Mouse (Mus musculus) cerebellum, adult 9-10 months (tissue): ENCODE results near the gene Lrrc25.
A peak's percentile ranks its signal among the peaks of the same experiment; 100 is the strongest.

Experiments
- DNase-seq: peaks from one replicate; pipeline ENCODE4 v3.0.0; 2022

Lrrc25 gene

GRCm38 (mm10) chr8:70616645-70617044 lies 690 bp downstream of the Lrrc25 start:
- DNase-seq = no peak

DNA sequence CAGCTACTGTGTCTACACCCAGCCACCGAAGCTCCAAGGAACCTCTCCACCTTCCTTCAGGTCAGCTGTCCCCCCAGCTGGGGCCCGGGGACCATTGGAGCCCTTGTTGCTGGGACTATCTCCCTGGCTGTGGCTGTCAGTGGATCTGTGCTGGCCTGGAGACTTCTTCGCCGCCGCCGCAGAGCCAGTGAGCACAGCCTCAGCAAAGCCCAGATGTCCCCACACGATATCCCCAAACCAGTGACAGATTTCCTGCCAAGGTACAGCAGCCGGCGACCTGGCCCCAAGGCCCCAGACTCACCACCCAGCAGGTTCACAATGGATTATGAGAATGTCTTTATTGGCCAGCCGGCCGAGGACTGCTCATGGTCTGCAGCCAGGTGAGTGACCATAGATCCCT lies 2.0 kb downstream of the Lrrc25 start:
- no peak for DNase-seq

GRCm38 (mm10) chr8:70618888-70619334 lies 3.0 kb downstream of the Lrrc25 start:
- no peak for DNase-seq

DNA sequence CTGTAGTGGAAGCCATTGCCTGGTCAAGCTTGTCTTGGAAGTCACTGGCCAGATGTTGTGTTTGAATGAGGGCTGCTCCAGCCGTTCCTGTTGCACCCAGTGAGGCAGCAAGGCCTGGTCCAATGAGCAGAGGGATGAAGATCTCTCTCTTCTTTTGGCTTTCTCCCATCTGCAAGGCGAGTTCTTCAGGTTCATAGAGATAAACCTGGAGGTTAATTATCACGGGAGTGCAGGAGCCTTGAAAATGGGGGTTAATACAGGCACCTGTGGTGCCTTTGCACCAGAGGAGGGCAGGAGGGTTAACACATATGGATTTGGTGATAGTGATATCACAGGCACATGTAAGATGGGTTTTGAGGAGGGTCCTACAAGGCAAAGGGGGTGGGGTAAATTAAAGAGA lies 6.3 kb downstream of the Lrrc25 start:
- DNase-seq = no peak

DNA sequence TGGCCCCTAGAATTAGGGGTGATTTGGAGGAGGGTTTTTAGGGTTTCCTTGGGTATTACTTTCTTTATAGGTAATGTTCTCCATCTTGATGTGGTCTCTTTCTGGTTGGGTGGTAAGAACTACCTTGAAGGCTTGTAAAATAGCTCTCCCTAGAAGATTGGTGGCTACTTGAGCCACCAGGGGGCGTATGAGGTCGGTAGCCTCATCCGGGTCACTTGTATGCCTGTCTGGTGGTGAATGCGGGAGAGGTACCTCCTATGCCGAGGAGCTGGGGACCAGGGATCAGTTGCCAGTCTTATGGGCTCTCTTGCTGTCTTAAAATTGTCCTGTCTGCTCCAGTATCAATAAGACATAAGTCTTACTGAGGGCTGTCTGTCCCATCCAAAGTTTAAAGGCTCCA lies 9.1 kb downstream of the Lrrc25 start:
- DNase-seq = no peak

DNA sequence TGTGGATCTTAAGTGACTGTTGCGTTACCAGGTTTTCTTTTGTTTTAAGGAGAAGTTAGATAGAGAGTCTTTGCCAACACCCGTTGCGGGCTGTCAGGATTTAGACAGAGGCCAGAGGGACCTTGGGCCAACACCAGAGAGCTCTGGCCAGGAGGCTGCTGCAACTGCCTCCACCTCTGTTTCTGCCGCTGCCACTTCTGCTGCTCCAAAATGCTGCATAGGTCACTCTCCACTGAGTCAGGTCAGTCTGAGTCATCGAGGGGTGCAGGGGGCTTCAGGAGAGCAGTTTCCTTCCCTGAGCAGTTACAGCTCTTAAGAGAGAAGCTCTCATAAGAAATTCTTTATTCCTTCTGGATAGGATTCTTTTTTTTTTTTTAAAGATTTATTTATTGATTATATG lies 11.1 kb downstream of the Lrrc25 start:
- DNase-seq = no peak

DNA sequence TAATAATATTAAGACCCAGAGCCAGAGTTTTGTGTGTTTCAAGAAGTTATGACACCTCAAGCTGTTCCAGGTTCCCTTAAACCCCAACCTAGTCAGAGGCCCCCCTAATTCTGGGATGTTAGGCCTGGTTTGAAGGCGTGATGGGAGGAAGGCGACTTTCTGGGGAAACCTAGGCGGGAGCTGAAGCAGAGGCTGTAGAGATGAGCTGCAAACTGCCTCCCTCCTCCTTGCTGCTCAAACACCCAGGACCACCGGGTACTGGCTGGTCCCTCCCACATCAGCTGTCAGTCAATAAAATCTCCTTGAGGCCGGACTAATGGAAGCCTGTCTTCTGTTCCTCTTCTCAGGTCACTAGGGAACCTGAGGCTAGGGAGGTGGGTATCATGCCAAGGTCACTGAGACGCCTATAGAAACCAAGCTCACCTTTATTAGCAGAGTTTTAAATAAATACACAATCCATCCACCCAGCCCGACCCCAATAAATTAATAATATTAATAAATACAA lies 13.1 kb downstream of the Lrrc25 start:
- DNase-seq = no peak

GRCm38 (mm10) chr8:70629574-70630531 lies 13.9 kb downstream of the Lrrc25 start:
- peak; percentile 92 for DNase-seq

- DNase-seq = peak; percentile 42
These were observed 14.8 kb downstream of the Lrrc25 start for GRCm38 (mm10) chr8:70630532-70631381.

DNA sequence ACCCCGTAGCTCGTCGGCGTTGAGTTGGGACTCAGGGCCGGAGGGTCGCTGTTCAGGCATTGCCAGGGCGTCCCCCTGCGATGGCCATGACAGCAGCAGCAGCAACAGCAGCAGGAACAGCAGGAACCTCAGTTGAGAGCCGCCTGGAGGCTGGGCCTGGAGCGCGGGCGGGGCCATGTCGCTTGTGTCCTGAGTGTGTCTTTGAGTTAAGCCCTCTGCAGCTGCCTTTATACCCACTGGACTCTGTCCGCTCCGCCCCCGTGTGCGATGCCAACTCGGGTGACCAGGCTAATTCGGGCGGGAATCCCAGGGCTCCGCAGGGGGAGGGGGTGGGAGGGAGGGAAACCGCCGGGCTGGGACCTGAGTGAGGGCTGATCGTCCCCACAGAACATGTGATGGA lies 15.5 kb downstream of the Lrrc25 start:
- DNase-seq = no peak

GRCm38 (mm10) chr8:70632346-70632892 lies 16.5 kb downstream of the Lrrc25 start, which contains the start of gene Gdf15:
TSS of gene Gdf15 (minus strand) at chr8:70632456.
- DNase-seq = no peak

GRCm38 (mm10) chr8:70634066-70634465 lies 18.1 kb downstream of the Lrrc25 start:
- DNase-seq = no peak

DNA sequence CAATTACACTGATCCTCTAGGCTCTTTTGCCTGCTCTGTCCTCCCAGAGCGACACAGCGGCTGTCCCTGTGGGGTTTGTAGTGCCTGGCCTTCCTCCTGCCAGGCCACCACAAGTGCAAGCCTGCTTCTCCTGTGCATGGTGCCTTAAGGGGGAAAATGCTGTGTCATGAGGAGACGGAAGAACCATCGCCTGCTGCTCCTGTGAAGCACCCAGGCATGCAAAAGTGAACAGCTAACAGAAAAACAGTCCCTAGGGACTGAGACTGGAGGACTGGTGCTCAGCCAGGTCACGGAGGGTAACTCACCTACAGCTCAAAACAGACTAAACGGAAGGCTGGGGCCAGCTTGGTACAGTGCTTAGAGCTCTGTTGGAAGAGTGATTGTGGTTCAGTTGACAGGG lies 19.6 kb downstream of the Lrrc25 start:
- DNase-seq = no peak

DNA sequence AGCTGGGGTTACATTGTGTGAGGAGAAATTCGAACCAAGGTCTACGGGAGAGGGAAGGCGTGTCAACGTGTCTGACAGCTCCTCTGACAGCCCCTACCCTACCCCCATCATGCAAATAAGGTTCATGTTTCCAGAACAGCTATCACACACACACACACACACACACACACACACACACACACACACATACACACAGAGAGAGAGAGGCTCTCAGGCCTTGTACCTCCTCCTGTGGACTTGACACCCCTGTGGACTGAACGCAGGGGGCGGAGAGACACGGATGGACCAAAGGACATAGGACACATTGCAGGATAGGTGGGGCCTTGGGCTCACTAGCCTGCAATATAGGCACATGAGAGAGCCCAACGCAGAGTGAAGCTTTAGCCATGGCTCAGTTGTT lies 20.9 kb downstream of the Lrrc25 start:
- DNase-seq = no peak

DNA sequence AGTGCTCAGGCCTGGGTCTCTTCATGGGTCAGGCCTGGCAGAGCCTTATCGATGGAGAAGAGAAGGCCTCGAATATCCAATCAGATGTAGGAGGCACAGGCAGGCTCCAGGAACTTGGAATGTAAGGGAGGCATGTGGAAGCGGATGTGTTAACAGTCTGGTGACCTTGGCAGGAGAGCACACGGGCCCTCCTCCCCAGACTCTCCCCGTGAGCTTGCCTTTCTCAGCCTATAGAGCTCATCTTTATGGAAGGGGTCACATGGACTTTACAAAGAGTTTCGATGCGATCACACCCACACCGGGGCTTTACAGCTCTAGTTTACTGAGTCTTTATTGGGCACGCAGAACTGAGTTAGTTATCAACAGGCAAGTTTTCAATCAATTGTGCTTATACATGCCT lies 22.8 kb downstream of the Lrrc25 start:
- DNase-seq = no peak

GRCm38 (mm10) chr8:70643019-70643418 lies 27.1 kb downstream of the Lrrc25 start:
- DNase-seq = no peak

GRCm38 (mm10) chr8:70644065-70644464 lies 28.1 kb downstream of the Lrrc25 start:
- no peak for DNase-seq

GRCm38 (mm10) chr8:70645501-70646224 lies 29.7 kb downstream of the Lrrc25 start:
- no peak for DNase-seq

- DNase-seq = no peak
These were observed 30.4 kb downstream of the Lrrc25 start for GRCm38 (mm10) chr8:70646369-70646768.

DNA sequence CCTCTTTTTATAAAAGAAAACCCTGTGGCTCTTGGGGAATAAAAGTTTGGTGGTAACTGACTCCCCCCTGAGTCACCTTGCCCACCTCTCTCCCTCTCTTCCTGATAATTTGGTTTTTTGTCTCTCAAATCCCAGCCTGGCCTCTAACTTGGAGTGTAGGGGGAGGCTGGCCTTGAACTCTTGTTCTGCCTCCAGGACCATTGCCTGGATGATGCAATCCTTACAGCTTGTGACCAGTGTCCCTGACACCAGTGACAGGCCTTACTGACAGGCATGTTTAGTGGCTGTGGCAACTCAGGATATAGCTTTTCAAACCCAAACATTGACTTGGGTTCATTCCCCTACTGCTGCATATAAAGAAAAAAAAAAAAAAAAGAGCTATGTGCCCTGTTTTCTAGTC lies 30.8 kb downstream of the Lrrc25 start:
- no peak for DNase-seq

DNA sequence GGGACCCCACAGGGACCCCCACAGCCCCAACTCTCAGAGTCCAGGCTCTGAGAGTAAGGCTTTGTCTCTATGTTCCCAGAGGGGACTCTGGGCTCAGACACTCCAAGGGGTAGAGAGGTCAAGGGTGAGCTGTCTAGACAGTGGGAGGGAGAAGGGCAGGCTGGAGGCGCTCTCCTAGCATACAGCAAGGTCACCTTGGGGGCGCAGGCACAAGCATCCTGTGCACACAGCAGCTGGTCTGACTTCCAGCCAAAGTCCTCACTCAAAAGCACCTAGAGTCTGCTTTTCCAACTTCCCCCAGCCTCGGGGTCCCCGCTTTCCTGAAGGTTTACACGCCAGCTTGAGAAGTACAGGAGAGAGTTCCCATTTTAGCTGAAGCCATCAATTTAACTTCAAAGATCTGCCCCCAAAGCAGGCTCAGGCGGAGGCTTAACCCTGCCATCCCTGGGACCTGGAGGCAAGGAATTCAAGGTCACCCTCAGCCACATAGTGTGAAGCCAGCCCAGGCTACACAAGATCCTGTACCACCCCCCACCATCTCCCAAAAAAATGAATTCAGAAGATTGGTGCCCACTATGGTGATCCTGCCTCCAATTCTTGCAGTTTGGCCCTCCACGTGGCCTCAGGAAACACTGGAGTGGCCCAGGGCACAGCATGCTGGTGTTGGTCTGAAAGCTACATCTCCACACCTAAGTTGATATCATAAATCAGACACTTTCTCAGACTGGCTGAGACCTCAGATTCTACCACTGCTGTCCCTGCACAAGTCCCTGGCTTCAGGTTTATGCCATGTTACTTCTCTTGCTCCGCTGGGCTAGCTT lies 31.6 kb downstream of the Lrrc25 start:
- no peak for DNase-seq

GRCm38 (mm10) chr8:70648164-70648442 lies 32.1 kb downstream of the Lrrc25 start:
- no peak for DNase-seq
